Mouse (Mus musculus) urinary bladder, postnatal 25 days (tissue): ENCODE data around the gene Psmd2.
"Not testable (repeated sequence)": the region's sequence is repeated elsewhere in the genome, so short reads cannot be mapped to it uniquely, and the experiment has no call there.

ENCODE experiments used
- DNase-seq: peaks from one replicate; pipeline ENCODE4 v3.0.0; 2022; ENCODE audit warnings: low spot score

Psmd2 gene

GRCm38 (mm10) chr16:20657661-20658060, 6.2 kb downstream of the Psmd2 start:
- DNase-seq, result no peak

DNA sequence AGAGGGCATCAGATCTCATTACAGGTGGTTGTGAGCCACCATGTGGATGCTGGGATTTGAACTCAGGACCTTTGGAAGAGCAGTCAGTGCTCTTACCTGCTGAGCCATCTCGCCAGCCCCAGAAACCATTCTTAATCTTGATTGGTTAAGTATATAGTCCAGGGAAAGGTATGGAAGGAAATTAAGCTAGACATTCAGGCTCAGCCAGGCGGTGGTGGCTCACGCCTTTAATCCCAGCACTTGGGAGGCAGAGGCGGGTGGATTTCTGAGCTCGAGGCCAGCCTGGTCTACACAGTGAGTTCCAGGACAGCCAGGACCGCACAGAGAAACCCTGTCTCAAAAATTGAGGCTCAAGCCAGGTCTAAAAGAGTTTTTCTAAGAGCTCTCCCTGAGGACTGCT, 16.6 kb downstream of the Psmd2 start, which contains the start of gene Eif4g1:
Gene Eif4g1 (plus strand): TSS at position 301 of the 400 bp plus-strand sequence.
- DNase-seq, result not testable (repeated sequence)

DNA sequence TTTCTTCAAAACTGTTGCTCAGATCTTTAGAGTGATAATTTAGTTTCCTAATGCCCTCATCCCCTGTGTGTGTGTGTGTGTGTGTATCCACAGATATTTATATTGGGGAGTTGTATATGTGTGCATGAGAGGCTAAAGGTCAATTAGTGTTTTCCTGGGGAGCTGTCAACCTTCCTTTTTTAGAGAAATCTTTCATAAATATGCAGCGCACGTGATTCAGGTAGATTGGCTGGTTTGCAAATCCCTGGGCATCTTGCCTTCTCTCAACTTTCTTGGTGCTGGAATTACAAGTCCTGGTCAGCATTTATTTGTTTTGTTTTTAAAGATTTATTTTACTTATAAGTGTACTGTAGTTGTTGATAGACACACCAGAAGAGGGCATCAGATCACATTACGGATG, 18.8 kb downstream of the Psmd2 start:
- no peak for DNase-seq

GRCm38 (mm10) chr16:20671886-20672285, 20.4 kb downstream of the Psmd2 start:
- DNase-seq, result no peak

DNA sequence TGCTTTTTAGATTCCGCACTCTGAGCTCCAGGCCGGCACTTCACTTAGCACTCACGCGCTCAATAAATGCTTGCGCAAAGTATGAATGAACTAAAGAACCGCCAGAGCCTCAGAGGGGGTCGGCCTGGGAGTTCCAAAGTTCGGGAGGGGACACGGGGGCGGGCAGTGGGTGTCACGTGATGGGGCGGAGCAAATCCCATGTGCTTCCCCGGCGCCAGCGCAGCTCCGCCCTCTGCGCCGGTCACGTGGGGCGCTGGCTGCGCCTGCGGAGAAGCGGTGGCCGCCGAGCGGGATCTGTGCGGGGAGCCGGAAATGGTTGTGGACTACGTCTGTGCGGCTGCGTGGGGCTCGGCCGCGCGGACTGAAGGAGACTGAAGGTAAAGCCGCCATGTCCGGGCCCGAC, 21.0 kb downstream of the Psmd2 start:
- DNase-seq, result peak; percentile 95

DNA sequence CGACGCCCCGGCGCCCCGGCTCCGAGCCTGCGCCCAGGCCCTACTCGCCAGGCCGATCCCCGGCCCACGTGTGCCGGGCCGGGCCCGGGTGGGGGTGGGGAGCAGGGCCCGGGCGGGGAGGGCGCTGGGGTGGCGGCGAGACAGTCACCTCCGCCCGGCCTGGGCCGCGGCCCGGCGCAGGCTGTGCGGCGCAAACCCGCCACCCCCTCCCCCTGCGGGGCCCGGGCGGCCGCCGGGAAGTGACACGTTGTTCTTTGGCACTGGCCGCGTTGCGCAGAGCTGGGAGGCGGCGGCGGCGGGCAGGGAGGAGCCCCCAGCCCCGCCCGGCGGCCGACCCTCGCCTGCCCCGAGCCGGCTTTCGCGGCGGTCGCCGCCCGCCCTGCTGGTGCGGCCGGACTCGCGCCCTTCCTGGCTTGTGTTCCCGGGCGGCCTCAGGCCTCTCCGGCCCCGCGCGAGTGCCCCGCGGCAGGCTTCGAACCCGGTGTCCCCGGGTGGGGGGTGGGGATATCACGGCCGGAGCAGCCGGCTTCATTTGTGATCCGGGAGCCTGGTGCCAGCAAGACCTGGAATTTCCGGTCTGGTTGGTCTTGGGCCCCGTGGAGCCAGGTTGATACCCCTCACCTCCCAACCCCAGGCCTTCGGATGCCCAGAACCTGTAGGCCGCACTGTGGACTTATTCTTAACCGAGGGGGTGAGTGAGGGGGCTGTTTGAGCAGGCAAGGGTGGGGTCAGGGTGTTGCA, 21.7 kb downstream of the Psmd2 start:
- DNase-seq, result peak; percentile 62

DNA sequence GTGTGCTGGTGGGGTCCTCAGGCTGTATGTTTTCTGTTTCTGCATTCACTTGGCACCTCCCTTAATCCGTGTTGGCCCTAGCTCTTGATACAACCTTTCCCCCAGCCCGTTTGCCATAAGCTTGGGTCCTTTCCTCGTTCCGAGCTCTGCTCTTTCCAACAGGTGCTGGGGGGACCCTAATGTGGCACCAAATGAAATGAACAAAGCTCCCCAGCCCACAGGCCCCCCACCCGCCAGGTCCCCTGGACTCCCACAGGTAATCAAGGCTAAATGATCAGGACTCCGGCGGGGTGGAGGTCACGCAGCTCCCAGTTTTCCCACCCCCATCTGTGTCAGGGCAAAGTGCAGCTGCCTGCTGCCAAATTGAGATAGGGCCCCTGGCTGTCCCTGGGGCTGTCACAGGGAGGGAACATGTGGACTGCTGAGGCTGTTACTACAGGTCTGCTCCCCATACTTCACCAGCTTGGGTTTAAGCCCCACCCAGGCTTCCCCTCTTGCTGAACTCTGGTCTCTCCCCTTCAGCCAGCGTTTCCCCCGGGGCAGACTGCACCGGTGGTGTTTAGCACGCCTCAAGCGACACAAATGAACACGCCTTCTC, 22.4 kb downstream of the Psmd2 start:
- no peak for DNase-seq

DNA sequence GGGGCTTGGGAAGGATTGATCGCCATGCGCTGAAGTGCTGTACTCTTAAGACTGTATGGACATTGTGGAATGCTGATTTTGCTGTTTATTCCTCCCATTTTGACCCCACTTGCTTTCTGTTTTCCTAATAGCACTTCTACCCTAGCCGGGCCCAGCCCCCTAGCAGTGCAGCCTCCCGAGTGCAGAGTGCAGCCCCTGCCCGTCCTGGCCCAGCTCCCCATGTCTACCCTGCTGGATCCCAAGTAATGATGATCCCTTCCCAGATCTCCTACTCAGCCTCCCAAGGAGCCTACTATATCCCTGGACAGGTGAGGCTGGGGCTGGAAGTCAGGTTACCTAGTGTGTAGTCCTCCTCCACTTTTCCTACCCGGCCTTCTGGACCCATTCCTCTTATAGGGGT, 23.8 kb downstream of the Psmd2 start:
- no peak for DNase-seq

GRCm38 (mm10) chr16:20676702-20677101, 25.2 kb downstream of the Psmd2 start:
- no peak for DNase-seq

- no peak for DNase-seq
Measured at GRCm38 (mm10) chr16:20677380-20677779, 25.9 kb downstream of the Psmd2 start.

GRCm38 (mm10) chr16:20677974-20678675, 26.7 kb downstream of the Psmd2 start:
- peak; percentile 88 for DNase-seq

GRCm38 (mm10) chr16:20690774-20691173, 39.3 kb downstream of the Psmd2 start:
- no peak for DNase-seq

DNA sequence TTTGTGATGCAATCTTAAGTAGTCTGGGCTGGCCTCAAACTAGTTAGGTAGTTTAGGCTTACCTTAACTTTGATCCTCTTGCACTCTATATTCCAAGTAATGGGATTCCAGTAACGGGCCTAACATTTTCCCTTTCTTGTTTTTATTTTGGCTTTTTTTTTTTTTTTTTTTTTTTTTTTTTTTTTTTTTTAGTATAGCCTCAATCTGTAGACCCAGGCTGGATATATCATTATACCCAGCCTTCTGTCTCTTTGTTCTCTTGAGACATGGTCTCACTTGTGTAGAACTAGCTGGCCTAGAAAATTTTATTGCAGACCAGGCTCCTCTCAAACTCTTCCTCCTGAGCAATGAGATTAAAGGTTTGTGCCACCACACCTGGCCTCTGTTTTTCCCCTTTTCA, 40.2 kb downstream of the Psmd2 start:
- DNase-seq, result no peak

GRCm38 (mm10) chr16:20692241-20692965, 41.0 kb downstream of the Psmd2 start:
- no peak for DNase-seq

GRCm38 (mm10) chr16:20693111-20693701, 41.8 kb downstream of the Psmd2 start, which contains the start of gene Fam131a:
Gene Fam131a (plus strand): TSS chr16:20693241.
- peak; percentile 76 for DNase-seq

DNA sequence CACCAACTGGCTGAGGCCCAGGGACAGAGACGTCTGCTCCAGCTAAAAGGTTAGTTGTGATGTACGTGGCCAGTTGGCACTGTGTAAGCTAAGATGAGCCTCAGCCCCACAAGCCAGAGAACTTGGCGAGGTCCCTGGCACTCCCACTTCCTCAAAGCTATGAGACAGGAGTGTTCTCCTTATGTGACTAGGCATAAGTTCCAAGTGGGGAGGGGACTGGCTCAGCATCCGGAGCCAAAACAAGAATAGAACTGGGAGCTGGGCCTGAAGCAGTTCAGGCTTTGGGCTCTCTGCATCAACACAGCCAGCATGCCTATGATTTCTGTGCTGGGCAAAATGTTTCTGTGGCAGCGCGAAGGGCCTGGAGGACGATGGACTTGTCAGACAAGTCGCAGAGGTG, 43.3 kb downstream of the Psmd2 start:
- no peak for DNase-seq

GRCm38 (mm10) chr16:20695622-20696323, 44.3 kb downstream of the Psmd2 start:
- peak; percentile 67 for DNase-seq

DNA sequence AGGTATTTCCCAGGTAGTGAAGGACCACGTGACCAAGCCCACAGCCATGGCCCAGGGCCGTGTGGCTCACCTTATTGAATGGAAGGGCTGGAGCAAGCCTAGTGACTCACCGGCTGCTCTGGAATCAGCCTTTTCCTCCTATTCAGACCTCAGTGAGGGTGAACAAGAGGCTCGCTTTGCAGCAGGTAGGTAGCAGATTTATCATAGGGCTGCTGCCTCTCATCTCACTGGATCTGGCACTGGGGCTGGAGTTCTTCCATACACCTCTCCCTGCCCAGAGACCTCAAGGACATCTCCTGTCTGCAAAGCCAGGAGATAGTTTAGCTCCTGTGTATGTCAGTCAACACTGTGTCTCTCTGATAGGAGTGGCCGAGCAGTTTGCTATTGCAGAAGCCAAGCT, 47.8 kb downstream of the Psmd2 start:
- DNase-seq, result no peak

DNA sequence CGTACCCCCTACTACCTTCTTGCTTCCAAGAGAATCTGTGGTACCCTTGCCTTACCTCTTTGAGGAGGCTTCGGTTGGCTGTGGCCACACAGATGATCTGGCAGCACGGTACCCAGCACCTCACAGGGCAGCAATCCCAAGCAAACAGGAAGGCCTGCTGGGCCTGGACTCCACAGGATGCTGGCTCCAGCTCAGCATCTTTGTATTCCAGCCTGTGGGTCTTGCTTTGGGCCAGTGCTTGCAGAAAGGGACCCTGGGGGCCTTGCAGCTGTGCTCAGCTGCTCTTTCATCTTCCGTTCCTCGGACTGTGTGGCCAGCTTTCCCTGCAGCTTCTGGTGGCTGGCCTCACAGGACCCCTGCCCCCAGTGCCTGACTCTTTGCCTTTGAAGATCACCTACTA, 48.6 kb downstream of the Psmd2 start:
- no peak for DNase-seq

DNA sequence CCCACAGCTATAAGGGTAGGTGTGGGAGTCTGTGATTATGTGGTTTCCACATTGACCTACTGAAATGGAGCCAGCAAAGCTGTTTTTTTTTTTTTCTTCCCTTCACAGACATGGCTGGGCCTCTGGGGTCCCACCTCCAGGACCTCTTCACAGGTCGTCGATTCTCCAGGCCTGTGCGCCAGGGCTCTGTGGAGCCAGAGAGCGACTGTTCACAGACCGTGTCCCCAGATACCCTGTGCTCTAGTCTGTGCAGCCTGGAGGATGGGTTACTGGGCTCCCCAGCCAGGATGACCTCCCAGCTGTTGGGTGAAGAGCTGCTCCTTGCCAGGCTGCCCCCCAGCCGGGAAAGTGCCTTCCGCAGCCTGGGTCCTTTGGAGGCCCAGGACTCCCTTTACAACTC, 49.9 kb downstream of the Psmd2 start:
- DNase-seq, result no peak
